Mouse (Mus musculus): Measurements from ENCODE around the gene Zfand2b.

DNA sequence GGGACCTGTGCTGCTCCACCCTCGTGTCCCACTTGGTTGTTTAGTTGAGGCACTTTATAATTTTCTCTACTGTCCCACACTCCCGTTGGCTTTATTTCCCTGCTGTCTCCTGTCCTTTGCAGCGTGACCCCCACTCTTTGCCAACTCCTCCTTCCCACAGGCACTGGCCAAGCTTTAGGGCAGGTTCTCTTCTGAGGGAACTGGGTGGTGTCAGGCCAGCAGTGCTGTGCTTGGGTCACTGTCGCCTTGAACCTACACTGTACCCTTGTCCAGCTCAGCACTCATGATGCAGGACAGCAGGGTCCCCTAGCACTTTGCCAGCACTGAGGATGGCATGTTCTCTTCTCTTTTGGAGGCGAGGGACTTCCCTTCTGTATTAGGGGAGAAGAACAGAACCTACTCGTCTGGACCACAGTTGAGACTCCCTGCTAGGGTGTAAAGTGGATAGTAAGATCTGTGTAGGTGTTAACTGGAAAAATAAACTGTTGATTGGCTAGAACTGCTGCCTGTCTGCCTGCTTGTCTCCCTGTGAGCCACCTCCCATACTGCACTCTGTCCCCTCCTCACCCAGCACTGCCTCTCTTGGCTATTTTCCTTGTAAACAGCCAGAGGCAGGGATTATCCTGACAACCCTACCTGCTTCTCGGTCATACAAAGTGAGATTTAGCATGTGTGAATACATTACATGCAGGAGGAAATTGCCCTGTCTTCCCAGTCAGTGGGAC lies 20.9 kb upstream of the Zfand2b start:
- TF ChIP-seq MAFK (IDR thresholded peaks at IDR 0.05; ENCODE audit: insufficient replicate concordance, low read length): no peak
- no peak for TF ChIP-seq ZC3H11A (IDR thresholded peaks at IDR 0.05; ENCODE audit: low read depth, low read length)
- TF ChIP-seq POLR2A (IDR thresholded peaks at IDR 0.05; ENCODE audit: low read depth, low read length): no peak
- TF ChIP-seq USF1 (IDR thresholded peaks at IDR 0.05; ENCODE audit: low read depth, low read length): no peak
- TF ChIP-seq MAX (IDR thresholded peaks at IDR 0.05; ENCODE audit: low read length): no peak
- no peak for TF ChIP-seq ZNF384 (IDR thresholded peaks at IDR 0.05; ENCODE audit: low read depth, low read length)
- no peak for TF ChIP-seq MYC (IDR thresholded peaks at IDR 0.05; ENCODE audit: low read depth, low read length)
- TF ChIP-seq CHD1 (IDR thresholded peaks at IDR 0.05; ENCODE audit: low read depth, low read length): no peak
- TF ChIP-seq CTCF (conservative IDR thresholded peaks at IDR 0.05 in 1 of 2, IDR thresholded peaks at IDR 0.05 in 1 of 2; ENCODE audit: low read depth in 2 of 2, low read length in 2 of 2): no peak
- no peak for TF ChIP-seq ETS1 (conservative IDR thresholded peaks at IDR 0.05; ENCODE audit: low read depth, low read length)
- TF ChIP-seq UBTF (IDR thresholded peaks at IDR 0.05; ENCODE audit: low read depth, low read length): no peak
